Mouse (Mus musculus) spleen, adult 2 months (tissue): ENCODE data around the gene Apod. TPM values are rescaled to one million over a fixed set of nuclear protein-coding genes. Genes with fewer than 3 reads are reported as not detected.

Experiments
- DNase-seq, 2 experiments: peaks; one replicate each; pipeline versions ENCODE4 v3.0.0 to v3.0.0-alpha.2; 2012 to 2021; ENCODE audit warnings: low spot score in 2 of 2, low read depth in 1 of 2
- H3K27ac ChIP-seq: fragments of 200-500 bp; 2 replicates; pipeline ENCODE4 v1.5.1; 2012; ENCODE audit warnings: low read length, inconsistent platforms; ENCODE audit not compliant: insufficient read depth
- H3K27me3 ChIP-seq: fragments of 200-500 bp; 2 replicates; pipeline ENCODE4 v1.6.1; 2012; ENCODE audit warnings: mild to moderate bottlenecking, moderate library complexity, low read length, inconsistent platforms; ENCODE audit not compliant: control insufficient read depth, insufficient read depth
- H3K36me3 ChIP-seq: fragments of 200-500 bp; 2 replicates; pipeline ENCODE4 v1.6.1; 2012; ENCODE audit warnings: mild to moderate bottlenecking, low read length, inconsistent platforms; ENCODE audit not compliant: control insufficient read depth, insufficient read depth
- H3K4me1 ChIP-seq: fragments of 200-500 bp; 2 replicates; pipeline ENCODE4 v1.6.1; 2011; ENCODE audit warnings: inconsistent platforms; ENCODE audit not compliant: control insufficient read depth, insufficient read depth, insufficient read length
- H3K4me3 ChIP-seq: fragments of 200-500 bp; 2 replicates; pipeline ENCODE4 v1.5.1; 2011; ENCODE audit warnings: mild to moderate bottlenecking, inconsistent platforms; ENCODE audit not compliant: insufficient read depth, insufficient read length; ENCODE audit errors: extremely low read depth
- CTCF ChIP-seq: fragments of 200-500 bp; IDR thresholded peaks from 2 replicates; pipeline ENCODE4 v1.5.1; 2011; ENCODE audit warnings: mild to moderate bottlenecking, inconsistent platforms; ENCODE audit not compliant: insufficient read depth, insufficient read length, insufficient replicate concordance; ENCODE audit errors: extremely low read depth
- POLR2A ChIP-seq: fragments of 200-500 bp; IDR thresholded peaks from 2 replicates; pipeline ENCODE4 v1.6.1; 2011; ENCODE audit warnings: low read depth, low read length, inconsistent platforms
- WGBS: fragments of 180-500 bp; shearing (Covaris S2); methylation state at CpG from one replicate; pipeline ENCODE4 v1.1.7; 2018; 5-methylcytosine and 5-hydroxymethylcytosine counted together
- polyA plus RNA-seq: library from polyadenylated mRNA; depleted of rRNA; stranded (reverse); fragments of >200 nt; gene quantifications from 2 replicates; pipeline ENCODE4 v1.2.3, GENCODE M21; 2012

Gene Apod
- polyA plus RNA-seq, 1 experiment, result 0.32 TPM

DNA sequence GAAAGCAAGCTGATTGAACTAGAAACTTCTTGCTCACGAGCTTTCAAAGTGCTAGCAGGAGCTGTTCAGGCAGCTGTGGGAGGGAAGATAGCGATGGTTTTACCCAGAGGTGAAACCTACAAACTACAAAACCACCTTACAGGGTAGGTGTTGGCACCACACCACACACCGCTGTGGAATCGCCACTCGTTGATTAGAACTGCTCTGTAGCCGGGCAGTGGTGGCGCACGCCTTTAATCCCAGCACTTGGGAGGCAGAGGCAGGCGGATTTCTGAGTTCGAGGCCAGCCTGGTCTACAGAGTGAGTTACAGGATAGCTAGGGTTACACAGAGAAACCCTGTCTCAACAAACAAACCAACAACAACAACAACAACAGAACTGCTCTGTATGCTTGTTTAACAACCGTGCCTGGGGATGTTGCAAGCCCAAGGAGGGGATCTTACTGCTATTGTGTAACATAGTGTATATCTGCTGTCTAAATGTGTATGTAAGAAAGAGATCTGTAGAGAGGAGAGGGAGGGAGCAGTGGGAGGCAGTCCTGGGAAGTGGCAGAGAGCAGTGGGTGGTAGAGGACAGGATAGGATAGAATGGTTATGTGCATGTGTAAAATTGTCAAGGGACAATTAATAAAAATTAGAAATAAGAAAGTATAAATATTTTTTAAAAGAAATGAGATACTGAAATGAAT is 27.7 kb downstream of the Apod start:
- H3K4me3 ChIP-seq, result no peak overlapping the region
- TF ChIP-seq POLR2A (no peak), CTCF (no peak)
- H3K27me3 ChIP-seq, result no peaks in the 10 kb centered on the region
- no peaks in the 10 kb centered on the region for H3K36me3 ChIP-seq
- DNase-seq, result no peak
- no peak overlapping the region for H3K27ac ChIP-seq
- WGBS, result 87% methylated on average over 11 of the region's 11 CpGs
- peaks cover 5% of the 10 kb centered on the region; the same call in 1 of the 2 replicates for H3K4me1 ChIP-seq

DNA sequence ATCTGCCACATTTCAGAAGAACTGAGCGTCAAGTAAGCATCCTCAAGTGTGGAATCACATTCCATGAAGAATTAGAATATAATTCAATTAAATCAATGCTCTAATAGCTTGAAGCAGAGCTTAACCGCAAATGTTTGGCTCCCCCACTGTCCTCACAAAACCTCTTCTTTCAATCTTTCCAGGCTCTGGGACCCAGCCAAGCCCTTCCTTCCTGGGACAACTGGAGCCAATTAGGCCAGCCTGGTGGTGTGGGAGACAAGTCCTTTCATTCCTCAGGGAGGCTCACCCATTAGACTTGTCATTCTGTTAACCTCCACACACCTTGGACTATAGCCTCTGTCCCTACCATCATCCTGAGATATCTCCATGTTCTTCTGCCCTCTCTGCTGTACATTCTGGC is 32.6 kb downstream of the Apod start:
- no peak for TF ChIP-seq POLR2A
- no peak for TF ChIP-seq CTCF
- Histone ChIP-seq H3K36me3 (no peaks in the 10 kb centered on the region), H3K4me1 (peaks cover 2% of the 10 kb centered on the region; the same call in 1 of the 2 replicates), H3K27ac (no peak overlapping the region), H3K27me3 (no peaks in the 10 kb centered on the region), H3K4me3 (no peak overlapping the region)
- no peak for DNase-seq
- 88% methylated on average over 2 of the region's 2 CpGs for WGBS

DNA sequence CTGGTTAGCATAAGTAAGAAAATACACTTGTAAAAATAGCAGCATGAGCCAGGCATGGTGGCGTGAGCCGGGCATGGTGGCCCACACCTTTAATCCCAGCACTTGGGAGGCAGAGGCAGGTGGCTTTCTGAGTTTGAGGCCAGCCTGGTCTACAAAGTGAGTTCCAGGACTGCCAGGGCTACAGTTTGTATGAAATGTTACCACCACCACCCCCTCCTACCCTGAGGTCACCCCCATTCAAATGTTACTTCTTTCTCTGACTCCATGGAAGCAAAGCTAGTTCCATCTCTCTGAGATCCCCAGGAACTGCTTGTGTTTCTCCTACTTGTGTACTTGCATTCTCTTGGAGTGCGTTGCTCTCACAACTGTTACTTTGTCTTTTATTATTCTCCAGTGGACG is 34.4 kb downstream of the Apod start:
- 95% methylated on average over 4 of the region's 4 CpGs for WGBS
- Histone ChIP-seq H3K27ac (no peak overlapping the region), H3K36me3 (no peaks in the 10 kb centered on the region), H3K4me1 (no peaks in the 10 kb centered on the region), H3K4me3 (no peak overlapping the region), H3K27me3 (no peaks in the 10 kb centered on the region)
- no peak for DNase-seq
- no peak for TF ChIP-seq CTCF
- no peak for TF ChIP-seq POLR2A

DNA sequence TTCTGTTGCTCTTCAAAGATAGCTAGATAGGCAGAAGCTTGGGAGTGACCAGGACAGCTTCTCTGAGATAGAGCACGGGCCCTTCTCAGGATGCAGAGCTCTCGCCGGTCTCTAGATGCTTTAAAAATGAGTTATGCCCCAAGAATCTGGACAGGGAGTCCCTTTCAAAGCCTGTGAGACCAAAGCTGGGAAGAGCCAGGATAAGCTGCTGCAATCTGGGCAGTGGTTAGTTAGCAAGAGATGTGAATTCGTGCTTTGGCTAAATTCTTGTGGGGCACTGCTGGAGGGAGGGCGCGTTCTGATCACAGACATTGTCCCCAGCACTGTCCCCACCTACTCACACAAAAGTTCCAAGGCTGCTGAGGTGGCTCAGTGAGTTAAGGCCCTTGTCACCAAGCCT is 36.0 kb downstream of the Apod start:
- peaks cover under 1% of the 10 kb centered on the region; the same call in 1 of the 2 replicates for H3K4me1 ChIP-seq
- no peak overlapping the region for H3K4me3 ChIP-seq
- H3K27me3 ChIP-seq, result no peaks in the 10 kb centered on the region
- DNase-seq, result no peak
- no peak overlapping the region for H3K27ac ChIP-seq
- no peak for TF ChIP-seq CTCF
- TF ChIP-seq POLR2A, result no peak
- WGBS, result 94% methylated on average over 6 of the region's 6 CpGs
- H3K36me3 ChIP-seq, result no peaks in the 10 kb centered on the region

DNA sequence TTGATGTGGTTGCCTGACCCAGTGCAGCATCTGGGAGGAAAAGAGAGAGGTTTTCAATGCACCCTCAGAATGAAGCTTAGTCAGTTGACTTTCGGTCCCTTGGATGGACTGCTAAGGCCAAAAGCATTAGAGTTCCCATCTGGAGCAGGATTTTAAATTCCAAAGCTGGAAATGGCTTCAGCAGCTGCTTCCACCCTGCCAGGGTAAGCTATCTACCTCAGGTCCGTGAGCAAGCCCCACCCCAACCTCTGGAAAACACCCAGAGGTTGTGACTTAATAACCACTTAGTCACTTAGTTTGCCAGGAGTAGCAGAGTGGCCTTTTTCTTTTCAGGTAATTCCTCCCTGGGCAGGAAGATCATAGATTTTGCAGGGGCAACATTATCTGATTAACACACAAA is 36.5 kb downstream of the Apod start:
- no peak overlapping the region for H3K4me3 ChIP-seq
- 82% methylated on average over 2 of the region's 2 CpGs for whole genome bisulfite sequencing
- no peak overlapping the region for H3K27ac ChIP-seq
- H3K4me1 ChIP-seq, result peaks cover 2% of the 10 kb centered on the region; the same call in 1 of the 2 replicates
- no peaks in the 10 kb centered on the region for H3K36me3 ChIP-seq
- TF ChIP-seq POLR2A, result no peak
- no peak for TF ChIP-seq CTCF
- no peak for DNase-seq
- no peaks in the 10 kb centered on the region for H3K27me3 ChIP-seq

DNA sequence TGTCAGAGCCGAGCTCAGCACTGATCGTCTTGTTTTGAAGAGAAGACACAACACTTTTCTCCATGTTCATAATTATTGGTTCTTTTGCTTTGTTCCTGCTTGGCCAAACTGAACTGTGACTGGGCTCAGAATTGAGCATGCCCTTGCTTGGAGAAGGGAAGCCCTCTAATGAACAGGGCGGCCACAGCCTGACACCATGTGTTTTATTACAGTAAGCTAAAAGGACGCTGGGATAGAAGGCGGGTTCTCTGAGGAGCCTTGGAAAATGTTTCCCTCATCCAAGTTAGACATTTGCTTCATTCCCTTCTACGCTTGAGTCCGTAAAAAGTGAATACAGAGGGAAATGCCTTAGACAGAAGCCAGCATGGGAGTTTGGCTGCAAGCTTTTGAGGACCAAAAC is 37.6 kb downstream of the Apod start:
- Histone ChIP-seq H3K27me3 (no peaks in the 10 kb centered on the region), H3K27ac (0 out of 2 replicates have a peak overlapping the region, but pooled peaks have one; percentile 8), H3K4me1 (peaks cover 2% of the 10 kb centered on the region; the same call in 1 of the 2 replicates), H3K36me3 (no peaks in the 10 kb centered on the region), H3K4me3 (no peak overlapping the region)
- 80% methylated on average over 7 of the region's 7 CpGs for WGBS
- DNase-seq, result no peak
- TF ChIP-seq POLR2A, result no peak
- no peak for TF ChIP-seq CTCF

DNA sequence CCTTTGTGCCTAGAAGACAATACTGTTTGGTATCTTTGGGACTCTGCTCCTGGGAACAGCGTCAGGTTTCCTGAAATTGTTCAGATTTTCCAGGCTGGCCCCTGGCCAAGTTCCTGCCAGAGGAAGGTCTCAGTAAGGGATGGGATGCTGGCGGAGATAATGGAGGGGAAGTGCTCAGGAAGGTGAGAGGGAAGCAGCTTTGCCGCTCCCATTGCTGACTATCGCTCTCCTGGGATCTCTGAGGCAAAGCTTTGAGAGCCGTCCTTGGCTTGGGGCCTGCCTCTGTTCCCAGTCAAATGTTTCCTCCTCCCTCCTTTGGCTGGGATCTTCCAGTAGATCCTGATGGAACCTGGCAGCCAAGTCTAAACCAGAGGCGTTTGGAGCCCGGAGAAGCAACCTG is 38.1 kb downstream of the Apod start:
- Histone ChIP-seq H3K27me3 (no peaks in the 10 kb centered on the region), H3K4me3 (no peak overlapping the region), H3K36me3 (no peaks in the 10 kb centered on the region), H3K27ac (no peak overlapping the region), H3K4me1 (peaks cover 2% of the 10 kb centered on the region; the same call in 1 of the 2 replicates)
- 83% methylated on average over 7 of the region's 7 CpGs for WGBS
- no peak for DNase-seq
- TF ChIP-seq CTCF (no peak), POLR2A (no peak)
